Mouse (Mus musculus) right cerebral cortex, postnatal 10 days (tissue): ENCODE data around the gene Wwc2.
"Not testable (repeated sequence)": the region's sequence is repeated elsewhere in the genome, so short reads cannot be mapped to it uniquely, and the experiment has no call there.

Source experiments
- DNase-seq, 2 experiments: peaks; one replicate each; pipeline ENCODE4 v3.0.0; 2021; ENCODE audit warnings: low spot score in 2 of 2

The Wwc2 gene

GRCm38 (mm10) chr8:47851824-47852502, 138.8 kb downstream of the Wwc2 start:
- DNase-seq: peak; percentile 57 to 61

- DNase-seq: no peak
Measured at GRCm38 (mm10) chr8:47849842-47850241, 140.9 kb downstream of the Wwc2 start.

- no peak for DNase-seq
Measured at GRCm38 (mm10) chr8:47847931-47848330, 142.8 kb downstream of the Wwc2 start.

DNA sequence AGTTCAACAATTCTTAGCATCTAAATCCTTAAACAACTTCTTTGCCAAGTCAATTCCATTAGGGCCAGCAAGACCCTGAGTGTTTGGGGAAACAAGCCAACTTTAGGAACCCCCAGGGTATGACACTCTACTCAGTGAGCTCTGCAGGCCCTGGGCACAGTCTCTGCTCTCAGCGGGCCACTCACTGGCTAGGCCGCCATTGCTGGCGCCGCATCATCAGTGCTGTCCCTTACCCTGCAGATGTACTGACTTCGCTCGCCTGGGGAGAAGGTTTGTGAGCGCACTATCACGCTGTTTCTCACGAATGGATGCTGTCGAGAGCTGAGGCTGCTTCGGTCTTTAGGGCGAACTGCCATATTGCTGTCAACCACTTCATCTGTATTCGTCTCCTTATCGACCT, 143.6 kb downstream of the Wwc2 start:
- DNase-seq: no peak

DNA sequence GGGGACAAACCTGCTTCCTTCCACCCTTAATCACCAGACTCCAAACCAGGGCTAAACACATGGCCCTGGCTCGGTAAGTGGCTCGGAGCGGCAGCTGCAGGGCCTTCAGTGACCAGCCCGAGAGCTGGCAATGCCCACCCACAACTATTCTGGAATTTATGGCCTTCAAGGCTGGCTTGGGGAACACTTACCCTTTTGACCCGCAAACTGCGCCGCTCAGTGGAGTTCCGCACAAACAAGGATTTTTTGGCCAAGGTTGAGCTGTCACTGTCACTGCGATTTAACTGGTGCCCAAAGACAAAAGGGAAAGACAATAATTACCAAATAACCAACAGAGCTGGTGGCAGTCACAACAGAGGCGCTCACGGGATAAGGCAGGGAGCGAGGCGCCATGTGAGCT, 144.8 kb downstream of the Wwc2 start:
- DNase-seq: no peak

DNA sequence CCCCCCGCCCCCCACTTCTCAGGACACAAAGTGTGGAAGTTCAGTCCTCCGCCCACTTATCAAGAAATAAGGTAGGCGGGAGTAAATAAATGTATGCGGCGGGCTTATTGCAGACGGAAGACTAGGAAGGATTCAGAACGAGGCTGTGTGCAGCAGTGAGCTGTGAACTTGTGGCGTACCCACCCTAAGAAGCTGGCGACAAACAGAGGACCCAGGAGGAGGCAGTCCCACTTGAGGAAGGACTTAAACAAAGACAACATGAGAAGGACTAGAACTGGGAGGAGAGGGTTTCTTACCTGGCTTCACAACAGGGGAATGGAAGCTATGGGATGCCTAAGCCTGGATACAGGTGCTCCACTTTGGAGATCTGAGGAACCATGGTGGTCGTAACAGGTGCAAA, 147.1 kb downstream of the Wwc2 start:
- DNase-seq: no peak

DNA sequence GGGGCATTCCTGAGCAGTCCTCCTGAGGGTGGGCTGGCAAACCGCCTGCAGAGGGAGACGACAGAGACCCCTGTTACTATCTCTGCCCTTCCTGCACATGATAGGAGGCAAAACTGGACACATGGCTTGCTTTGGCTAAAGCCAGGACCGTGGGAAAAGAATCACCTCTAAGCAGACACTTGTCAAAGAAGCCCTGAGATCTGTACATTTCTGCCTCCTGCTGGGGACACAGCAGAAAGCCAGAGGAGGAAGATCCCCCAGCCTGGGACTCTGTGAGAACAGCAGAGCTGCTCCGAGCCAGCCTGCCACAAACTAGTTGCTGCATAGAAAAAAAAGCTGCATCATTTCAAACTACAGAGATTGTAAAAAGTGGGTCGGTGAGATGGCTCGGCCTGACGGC, 147.7 kb downstream of the Wwc2 start:
- peak in 1 of 2 experiments; percentile 41 for DNase-seq

DNA sequence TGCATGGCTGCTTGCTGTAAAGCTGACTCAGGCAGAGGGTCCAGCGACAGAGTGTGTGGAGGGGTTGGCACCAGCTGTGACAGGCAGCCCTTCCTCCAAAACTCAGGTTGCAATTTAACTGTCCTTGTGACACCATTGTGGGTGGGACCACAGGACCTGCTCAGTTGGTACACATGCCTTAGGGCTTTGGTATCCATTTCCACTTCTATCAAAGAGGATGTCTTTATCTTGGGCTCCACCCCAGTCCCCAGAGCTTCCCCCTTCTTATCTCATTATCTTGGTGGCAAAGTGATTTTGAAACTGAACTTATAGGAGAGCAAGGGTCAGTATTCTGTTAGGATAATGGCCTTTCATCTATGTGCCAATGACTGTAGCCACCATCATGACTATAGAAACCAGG, 156.8 kb downstream of the Wwc2 start:
- DNase-seq: no peak

- DNase-seq: peak in 1 of 2 experiments; percentile 18
Measured at GRCm38 (mm10) chr8:47832616-47833015, 158.1 kb downstream of the Wwc2 start.

DNA sequence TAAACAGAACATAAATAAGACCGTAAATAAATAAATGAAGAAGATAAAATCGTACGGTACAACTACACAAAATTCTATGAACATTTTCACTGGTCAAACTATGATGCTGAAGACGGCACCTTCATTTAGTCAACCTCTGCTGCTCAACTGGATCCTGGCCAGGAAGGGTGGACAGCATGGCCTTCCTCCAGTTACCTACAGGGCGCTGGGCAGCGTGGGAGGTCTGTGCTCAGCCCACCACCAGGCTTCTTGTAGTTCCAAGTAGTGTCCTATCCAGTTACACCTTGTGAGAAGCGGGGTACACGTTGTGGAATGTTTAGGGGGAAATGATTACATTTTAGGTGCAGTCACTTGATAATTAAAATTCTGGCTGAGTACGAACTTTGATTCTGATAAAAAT, 163.8 kb downstream of the Wwc2 start:
- no peak for DNase-seq

DNA sequence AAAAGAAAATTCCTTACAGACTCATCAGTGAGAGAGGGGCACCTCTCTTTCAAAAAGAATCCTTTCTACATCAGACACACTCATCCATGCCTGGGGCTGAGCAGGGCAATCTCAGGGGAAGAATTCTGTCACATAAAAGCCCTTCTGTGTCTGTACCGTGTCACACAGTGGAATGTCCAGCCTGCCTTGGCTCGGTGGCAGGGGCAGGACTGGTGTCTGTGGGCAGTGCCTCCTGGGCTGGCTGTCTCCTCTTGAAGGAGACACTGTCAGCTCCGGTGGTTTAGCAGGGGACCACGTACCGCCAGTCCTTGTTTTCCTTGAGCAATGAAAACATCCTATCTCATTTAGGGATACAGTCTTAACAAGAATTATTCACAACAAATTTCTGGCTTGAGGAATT, 165.1 kb downstream of the Wwc2 start:
- DNase-seq: no peak

GRCm38 (mm10) chr8:47824182-47824581, 166.5 kb downstream of the Wwc2 start, which contains the start of gene Cldn22:
Cldn22 (plus strand) TSS chr8:47824482.
- DNase-seq: no peak

DNA sequence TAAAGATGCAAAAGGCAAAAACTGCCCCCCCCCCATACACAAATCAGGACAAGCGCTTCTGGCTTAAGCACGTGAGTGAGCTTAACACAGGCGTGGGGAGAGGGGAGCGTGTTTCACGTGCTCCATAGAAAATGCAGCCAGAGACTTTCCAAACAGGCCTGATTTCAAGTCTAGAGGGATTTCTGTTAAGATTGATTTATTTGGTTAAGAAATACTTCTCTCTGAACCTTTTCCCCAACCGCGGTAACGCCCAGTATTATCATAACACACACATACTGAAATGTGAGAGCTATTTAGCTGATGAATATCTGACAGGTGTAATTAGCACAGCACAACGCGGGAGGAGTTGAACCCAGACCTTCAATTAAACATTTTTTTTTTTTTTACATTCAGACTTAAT, 166.9 kb downstream of the Wwc2 start:
- no peak for DNase-seq

- not testable (repeated sequence) for DNase-seq
Measured at GRCm38 (mm10) chr8:47822541-47822940, 168.2 kb downstream of the Wwc2 start.

- no peak for DNase-seq
Measured at GRCm38 (mm10) chr8:47821843-47822242, 168.9 kb downstream of the Wwc2 start, which contains the start of gene Cldn24. Cldn24 (plus strand) TSS chr8:47822143.

DNA sequence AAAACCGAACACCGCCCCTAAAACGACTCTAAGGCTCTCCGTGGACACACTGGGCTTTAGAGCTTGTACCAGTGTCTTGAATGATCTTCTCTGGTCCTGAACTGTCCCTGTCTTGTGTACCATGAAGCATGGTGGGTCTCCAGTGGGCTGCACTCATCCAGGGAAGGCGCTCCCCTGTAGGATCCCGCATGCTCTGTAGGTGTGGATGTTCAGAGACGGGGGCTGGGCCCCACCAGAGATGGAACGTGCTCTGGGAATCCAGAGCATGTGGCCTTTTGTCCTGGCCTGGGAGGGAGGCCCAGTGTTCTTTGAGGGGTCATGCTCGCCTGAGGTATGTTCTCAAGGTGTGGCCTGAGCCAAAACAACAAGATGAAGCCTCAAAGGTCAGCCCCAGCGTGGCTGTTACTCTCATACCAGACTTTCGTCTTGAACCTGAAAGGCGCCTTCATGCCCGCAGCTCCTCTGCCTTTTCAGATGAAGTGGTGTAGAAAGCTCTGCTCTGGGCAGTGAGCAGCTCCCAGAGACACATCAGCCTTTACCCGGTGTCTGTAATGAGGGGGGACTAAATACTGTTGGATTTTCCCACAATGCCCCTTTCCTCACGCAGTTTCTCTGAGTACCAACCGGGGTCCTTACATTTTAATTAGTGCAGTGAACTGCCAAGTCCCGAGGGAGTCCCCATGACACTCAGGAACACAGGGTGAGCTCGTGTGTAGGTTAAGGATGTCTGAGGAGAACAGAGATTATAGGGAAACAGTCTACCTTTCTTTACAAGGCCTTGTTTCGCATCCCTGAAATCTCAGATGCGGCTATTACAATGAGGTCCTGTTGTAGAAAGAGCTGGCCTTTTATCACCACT, 169.6 kb downstream of the Wwc2 start:
- no peak for DNase-seq

DNA sequence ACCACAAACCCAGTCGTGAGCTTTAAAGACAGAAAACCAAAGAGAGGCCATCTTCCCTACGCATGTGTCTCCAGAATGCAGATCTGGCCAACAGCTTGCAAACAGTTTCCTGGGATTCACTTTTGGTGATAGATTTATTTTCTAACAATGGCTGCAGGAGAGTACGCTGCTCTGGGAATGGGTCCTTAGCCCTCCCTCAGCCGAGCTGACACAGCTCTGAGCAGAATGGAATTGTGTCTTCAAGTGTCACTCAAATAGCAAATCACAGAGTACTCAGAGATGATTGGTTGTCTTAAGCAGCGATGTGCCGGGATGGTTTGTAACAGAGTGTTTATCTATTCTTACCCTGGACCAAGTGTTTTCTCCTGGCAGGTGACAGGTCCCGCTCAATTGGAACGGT, 171.7 kb downstream of the Wwc2 start:
- no peak for DNase-seq

- no peak for DNase-seq
Measured at GRCm38 (mm10) chr8:47811221-47811620, 179.5 kb downstream of the Wwc2 start.

GRCm38 (mm10) chr8:47810666-47811015, 180.1 kb downstream of the Wwc2 start:
- no peak for DNase-seq

DNA sequence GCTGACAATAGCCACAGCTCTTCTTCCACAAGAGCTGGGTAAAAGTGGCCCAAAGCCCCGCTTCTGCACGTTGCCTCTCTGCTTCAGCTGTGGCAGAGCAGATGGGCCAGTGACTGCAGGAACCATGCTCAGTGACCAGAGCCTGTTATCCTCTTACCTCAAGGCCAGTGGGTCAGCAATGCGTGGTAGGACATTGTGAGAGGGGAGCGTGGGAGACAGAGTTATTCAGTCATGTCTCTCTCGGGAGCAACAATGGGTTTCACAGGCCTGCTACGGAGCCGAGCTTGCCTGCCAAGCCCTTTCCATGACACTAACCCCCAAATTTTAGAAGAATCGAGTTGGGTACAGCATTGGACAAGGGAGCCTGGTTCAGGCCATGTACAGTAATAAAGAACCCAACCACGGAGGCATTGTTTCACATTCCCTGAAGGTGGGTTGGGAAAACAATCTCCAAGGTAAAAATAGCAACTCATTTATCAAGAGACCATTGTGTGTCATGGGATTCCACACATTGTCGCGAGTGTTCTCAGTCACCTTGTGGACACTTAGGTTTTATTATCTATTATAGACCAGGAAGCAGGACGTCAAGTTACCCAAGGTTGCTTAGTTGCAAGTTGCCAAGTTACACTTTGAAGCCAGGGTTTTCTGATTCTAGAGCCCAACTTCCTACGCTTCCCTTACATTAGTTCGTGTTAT, 180.6 kb downstream of the Wwc2 start:
- no peak for DNase-seq

GRCm38 (mm10) chr8:47804262-47804661, 186.5 kb downstream of the Wwc2 start:
- no peak for DNase-seq

DNA sequence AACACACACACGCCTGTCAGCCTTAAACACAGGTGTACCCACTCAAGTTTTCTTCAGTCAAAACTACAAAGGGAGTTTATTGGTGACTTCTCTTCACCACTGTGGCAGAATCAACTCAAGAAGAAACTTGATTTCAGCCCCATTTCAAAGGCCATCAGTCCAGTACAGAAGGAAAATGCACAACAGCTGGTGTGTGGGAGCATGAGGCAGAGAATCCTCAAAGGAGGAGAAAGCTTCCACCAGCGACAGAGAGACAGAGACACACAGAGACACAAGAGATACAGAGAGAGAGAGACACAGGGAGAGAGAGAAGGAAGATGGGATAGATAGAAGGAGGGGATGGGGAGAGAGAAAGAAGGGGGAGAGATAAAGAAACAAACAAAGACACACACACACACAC, 188.4 kb downstream of the Wwc2 start:
- no peak for DNase-seq

- DNase-seq: no peak
Measured at GRCm38 (mm10) chr8:47799438-47799837, 191.3 kb downstream of the Wwc2 start.
